Mouse (Mus musculus) lung, adult 2 months (tissue): ENCODE data around the gene Ankmy2. TPM values are rescaled to one million over a fixed set of nuclear protein-coding genes. Genes with fewer than 3 reads are reported as not detected.
A peak's percentile ranks its signal among the peaks of the same experiment; 100 is the strongest.

Source experiments
- DNase-seq: peaks from one replicate; pipeline ENCODE4 v3.0.0; 2022
- H3K4me1 ChIP-seq: fragments of 200-500 bp; 2 replicates; pipeline ENCODE4 v1.6.1; 2011; ENCODE audit warnings: low read length; ENCODE audit not compliant: control insufficient read depth, insufficient read depth
- H3K4me3 ChIP-seq: fragments of 200-500 bp; replicated peaks from 2 replicates; pipeline ENCODE3; 2011; ENCODE audit warnings: low read depth, mild to moderate bottlenecking, control low read depth, low read length; ENCODE audit errors: extremely low read depth
- CTCF ChIP-seq: fragments of 200-500 bp; IDR thresholded peaks from 2 replicates; pipeline ENCODE4 v1.5.1; 2011; ENCODE audit warnings: mild to moderate bottlenecking, low read length, control low read depth; ENCODE audit not compliant: insufficient read depth
- POLR2A ChIP-seq: fragments of 200-500 bp; IDR thresholded peaks from 2 replicates; pipeline ENCODE4 v1.6.1; 2011; ENCODE audit warnings: low read depth, mild to moderate bottlenecking, control low read depth, low read length, borderline replicate concordance; ENCODE audit errors: extremely low read depth
- WGBS: fragments of 180-500 bp; shearing (Covaris S2); methylation state at CpG from one replicate; pipeline ENCODE4 v1.1.7; 2018; 5-methylcytosine and 5-hydroxymethylcytosine counted together
- polyA plus RNA-seq: library from polyadenylated mRNA; depleted of rRNA; stranded (reverse); fragments of >200 nt; gene quantifications from 2 replicates; pipeline ENCODE4 v1.2.3, GENCODE M21; 2012; rRNA removed

Gene Ankmy2
- polyA plus RNA-seq, 1 experiment: 9.3 TPM

GRCm38 (mm10) chr12:36216905-36217304 is 60.0 kb downstream of the Ankmy2 start:
- WGBS: 23% methylated on average over 10 of the region's 10 CpGs
- peak overlapping the region; percentile 54 for H3K4me3 ChIP-seq
- no peak for DNase-seq

DNA sequence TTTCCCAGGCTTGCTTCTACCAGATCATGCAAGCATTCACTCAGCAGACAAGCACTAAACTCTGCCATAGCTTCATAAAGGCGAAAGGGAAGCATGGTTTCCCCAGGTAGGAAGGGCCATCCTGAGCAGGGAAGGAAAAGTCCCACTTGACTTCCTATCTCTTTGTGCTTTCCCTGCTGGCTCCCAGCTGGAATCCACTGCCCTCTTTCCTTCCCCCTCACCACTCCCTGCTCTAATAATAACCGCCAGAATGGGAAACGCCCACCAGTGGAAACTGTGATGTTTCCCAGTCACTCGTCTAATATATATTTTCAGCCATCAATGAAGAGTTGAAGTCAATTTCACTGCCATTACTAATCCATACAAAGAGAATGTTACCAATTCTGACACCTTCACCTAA is 67.5 kb downstream of the Ankmy2 start:
- no peak for DNase-seq
- no peaks in the 10 kb centered on the region for H3K4me1 ChIP-seq
- TF ChIP-seq CTCF: no peak
- no peak for TF ChIP-seq POLR2A
- no peak overlapping the region for H3K4me3 ChIP-seq
- 45% methylated on average over 4 of the region's 4 CpGs for WGBS

More at GRCm38 (mm10) chr12:36216905-36217304, 60.0 kb downstream of the Ankmy2 start:
- H3K4me1 ChIP-seq: no peaks in the 10 kb centered on the region
- no peak for TF ChIP-seq POLR2A
- no peak for TF ChIP-seq CTCF

DNA sequence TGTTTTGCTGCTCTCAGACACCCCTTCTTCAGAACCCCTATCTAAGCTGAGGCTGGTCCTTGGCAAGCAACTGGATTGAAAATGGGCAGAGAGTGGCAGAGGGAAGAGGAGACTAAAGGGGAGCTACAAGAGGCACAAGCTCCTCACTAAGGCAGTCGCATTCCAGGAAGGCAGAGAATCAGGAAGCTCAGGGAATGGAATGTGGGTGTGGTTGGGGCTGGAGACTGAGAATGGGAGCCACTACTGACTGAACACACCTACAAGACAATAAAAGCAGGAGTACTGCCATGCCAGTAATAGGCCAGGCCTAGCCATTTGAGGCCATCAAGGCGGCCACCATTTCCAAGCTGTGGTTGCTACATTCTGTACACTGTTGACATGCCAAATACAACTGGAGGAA is 74.5 kb downstream of the Ankmy2 start:
- DNase-seq: no peak
- no peaks in the 10 kb centered on the region for H3K4me1 ChIP-seq
- 67% methylated on average over 2 of the region's 2 CpGs for WGBS

GRCm38 (mm10) chr12:36241171-36241570 is 84.3 kb downstream of the Ankmy2 start:
- WGBS: 81% methylated on average over 3 of the region's 3 CpGs

More for the DNA sequence above, 74.5 kb downstream of the Ankmy2 start:
- H3K4me3 ChIP-seq: no peak overlapping the region
- no peak for TF ChIP-seq POLR2A
- no peak for TF ChIP-seq CTCF

More at GRCm38 (mm10) chr12:36241171-36241570, 84.3 kb downstream of the Ankmy2 start:
- no peak for DNase-seq
- Histone ChIP-seq H3K4me3 (no peak overlapping the region), H3K4me1 (no peaks in the 10 kb centered on the region)
- TF ChIP-seq POLR2A: no peak
- TF ChIP-seq CTCF: no peak

Other genes starting within 250 kb of the Ankmy2 start
- gene Agr3, start 231.5 kb upstream of the Ankmy2 start, polyA plus RNA-seq: 1.6 and 2.6 TPM in 2 replicates
- 1.5 and 6.1 TPM in 2 replicates for gene Agr2, start 164.2 kb upstream of the Ankmy2 start, polyA plus RNA-seq
- 614 and 805 TPM in 2 replicates for gene Tspan13, start 114.6 kb upstream of the Ankmy2 start, polyA plus RNA-seq
- gene Bzw2, start 966 bp downstream of the Ankmy2 start, polyA plus RNA-seq: 5.5 and 11.1 TPM in 2 replicates
- not detected in 2 replicates for gene Lrrc72, start 96.3 kb downstream of the Ankmy2 start, polyA plus RNA-seq
- 0.06 and 0.71 TPM in 2 replicates for gene Sostdc1, start 157.0 kb downstream of the Ankmy2 start, polyA plus RNA-seq
- 1.8 TPM in 2 replicates for gene Ispd, start 224.3 kb downstream of the Ankmy2 start, polyA plus RNA-seq
- gene D630036H23Rik, start 225.1 kb downstream of the Ankmy2 start, polyA plus RNA-seq: 1.6 and 2.3 TPM in 2 replicates